Mouse (Mus musculus) ES-Bruce4 (cell line): ENCODE measurements at regions not wholly inside any gene's neighbourhood (a gene's known extent, or its start where the extent isn't known, plus 50 kb on each side); places are given as distances from the start of the nearest gene placed in this dataset.

ENCODE experiments used
- H3K27ac ChIP-seq: 2 replicates; pipeline ENCODE4 v1.5.1; 2012; ENCODE audit warnings: low read length, inconsistent platforms; ENCODE audit not compliant: insufficient read depth
- H3K27me3 ChIP-seq: 2 replicates; pipeline ENCODE4 v1.6.1; 2012; ENCODE audit warnings: mild to moderate bottlenecking, low read length, inconsistent platforms; ENCODE audit not compliant: control insufficient read depth, poor library complexity, insufficient read depth, severe bottlenecking
- H3K36me3 ChIP-seq: 2 replicates; pipeline ENCODE4 v1.6.1; 2012; ENCODE audit warnings: inconsistent platforms, mild to moderate bottlenecking, low read length, moderate library complexity; ENCODE audit not compliant: control insufficient read depth, poor library complexity, insufficient read depth, severe bottlenecking
- H3K4me1 ChIP-seq: one replicate; pipeline ENCODE4 v1.8.1; 2011; ENCODE audit warnings: low read length; ENCODE audit not compliant: control insufficient read depth, insufficient read depth
- H3K4me3 ChIP-seq: 2 replicates; pipeline ENCODE4 v1.5.1; 2011; ENCODE audit warnings: low read depth, mild to moderate bottlenecking, low read length
- H3K9ac ChIP-seq: 2 replicates; pipeline ENCODE4 v1.6.1; 2012; ENCODE audit warnings: low read depth, mild to moderate bottlenecking, inconsistent platforms; ENCODE audit not compliant: poor library complexity, severe bottlenecking
- H3K9me3 ChIP-seq: replicated peaks from 2 replicates; pipeline ENCODE4 v1.6.1; 2012; ENCODE audit warnings: mild to moderate bottlenecking, low read length, inconsistent platforms; ENCODE audit not compliant: control insufficient read depth, poor library complexity, insufficient read depth, severe bottlenecking
- CTCF ChIP-seq: IDR thresholded peaks from one replicate; pipeline ENCODE4 v1.8.1; 2011; ENCODE audit warnings: low read depth, low read length
- EP300 ChIP-seq: IDR thresholded peaks from 2 replicates; pipeline ENCODE4 v1.6.1; 2011; ENCODE audit warnings: low read depth, low read length; ENCODE audit not compliant: insufficient read depth
- POLR2A ChIP-seq: IDR thresholded peaks from one replicate; pipeline ENCODE4 v1.8.1; 2011; ENCODE audit warnings: low read length; ENCODE audit not compliant: insufficient read depth

DNA sequence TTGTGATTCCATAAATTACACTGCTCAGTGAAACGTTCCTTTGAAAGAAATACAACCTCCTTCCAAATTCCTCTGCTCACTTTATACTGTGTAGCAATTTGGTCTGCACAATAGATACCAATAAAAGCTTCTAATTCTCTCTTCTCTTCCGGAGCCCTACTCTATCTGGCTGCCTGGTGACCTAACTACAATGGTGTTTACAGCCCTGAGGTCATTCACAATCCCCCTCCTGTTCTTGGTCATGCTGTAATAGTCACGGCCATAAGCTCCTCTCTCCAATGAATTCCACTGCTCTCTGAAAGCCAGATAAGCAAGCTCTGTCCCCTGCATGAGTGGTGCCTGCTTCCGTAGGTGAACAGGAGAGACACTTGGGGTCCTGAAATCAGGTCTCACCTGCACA is 195.8 kb upstream of the Sox11 start:
- Histone ChIP-seq H3K4me3 (no peak overlapping the region), H3K9ac (no peak overlapping the region), H3K4me1 (no peaks in the 10 kb centered on the region), H3K27me3 (no peaks in the 10 kb centered on the region), H3K9me3 (no peaks in the 10 kb centered on the region), H3K36me3 (no peaks in the 10 kb centered on the region), H3K27ac (no peak overlapping the region)
- TF ChIP-seq CTCF (no peak), EP300 (no peak), POLR2A (no peak)

DNA sequence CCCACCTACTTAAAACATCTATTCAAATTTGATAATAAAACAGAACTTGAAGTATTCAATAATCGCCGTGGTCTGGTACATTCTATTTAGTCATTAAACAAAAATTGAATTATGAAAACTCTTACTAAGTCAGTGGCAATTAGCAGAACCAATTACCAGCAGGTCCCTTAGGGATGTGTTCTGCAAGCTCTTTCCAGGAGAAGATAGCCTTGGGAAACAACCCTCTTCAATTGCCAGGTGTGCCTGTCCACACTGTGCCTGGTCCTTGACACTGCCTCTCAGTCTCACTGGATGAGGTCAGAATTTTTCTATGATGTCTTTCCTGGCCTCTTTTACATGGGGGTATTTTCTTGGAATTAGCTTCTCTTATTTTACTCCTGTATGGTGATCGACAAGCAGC is 195.1 kb upstream of the Sox11 start:
- no peak overlapping the region for H3K9ac ChIP-seq
- no peak overlapping the region for H3K4me3 ChIP-seq
- H3K9me3 ChIP-seq: no peaks in the 10 kb centered on the region
- TF ChIP-seq CTCF: no peak
- TF ChIP-seq POLR2A: no peak
- no peak for TF ChIP-seq EP300
- H3K27me3 ChIP-seq: no peaks in the 10 kb centered on the region
- no peaks in the 10 kb centered on the region for H3K4me1 ChIP-seq
- H3K27ac ChIP-seq: no peak overlapping the region
- H3K36me3 ChIP-seq: no peaks in the 10 kb centered on the region

DNA sequence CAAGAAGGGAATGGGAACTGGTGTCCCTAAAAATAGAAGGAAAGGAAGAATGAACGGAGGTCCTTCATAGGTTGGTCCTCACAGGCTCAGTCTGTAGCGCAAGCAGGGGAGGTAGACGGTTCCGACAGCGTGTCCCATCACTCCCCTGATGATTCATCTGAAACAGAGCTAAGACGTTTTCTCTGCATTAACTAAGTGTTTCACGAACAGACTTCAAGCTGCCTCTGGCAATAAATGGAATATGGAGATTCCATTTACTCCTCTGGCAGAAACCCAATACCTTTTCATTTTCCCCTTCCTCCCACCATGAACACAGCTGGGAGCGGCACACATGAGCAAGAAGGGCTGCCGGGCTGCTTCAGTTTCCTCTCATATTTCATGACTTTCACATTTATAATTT is 194.6 kb upstream of the Sox11 start:
- no peak overlapping the region for H3K9ac ChIP-seq
- TF ChIP-seq POLR2A: no peak
- TF ChIP-seq EP300: no peak
- no peak for TF ChIP-seq CTCF
- no peaks in the 10 kb centered on the region for H3K36me3 ChIP-seq
- no peaks in the 10 kb centered on the region for H3K27me3 ChIP-seq
- H3K27ac ChIP-seq: no peak overlapping the region
- H3K4me1 ChIP-seq: no peaks in the 10 kb centered on the region
- H3K4me3 ChIP-seq: no peak overlapping the region
- no peaks in the 10 kb centered on the region for H3K9me3 ChIP-seq

DNA sequence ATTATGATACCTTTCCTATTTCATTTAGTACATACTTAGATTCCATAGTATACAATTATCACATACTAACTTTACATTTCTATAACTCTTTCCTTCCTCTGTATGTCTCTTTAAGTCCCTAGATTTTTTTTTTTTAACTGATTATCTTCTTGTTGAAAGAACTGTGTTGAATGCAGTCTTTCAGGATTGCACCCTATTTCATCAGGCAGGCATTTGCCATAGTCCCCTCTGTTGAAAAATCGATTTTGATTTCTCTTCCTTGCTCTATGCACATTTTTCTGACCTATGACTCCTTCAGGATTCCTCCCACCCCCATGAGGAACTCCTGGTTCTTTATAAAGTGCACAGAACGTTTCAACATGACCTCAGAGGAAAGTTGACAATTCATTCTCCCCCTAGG is 183.2 kb upstream of the Sox11 start:
- Histone ChIP-seq H3K4me1 (no peaks in the 10 kb centered on the region), H3K27me3 (no peaks in the 10 kb centered on the region), H3K4me3 (no peak overlapping the region), H3K9me3 (no peaks in the 10 kb centered on the region), H3K36me3 (no peaks in the 10 kb centered on the region), H3K27ac (no peak overlapping the region), H3K9ac (no peak overlapping the region)
- TF ChIP-seq CTCF: no peak
- TF ChIP-seq POLR2A: no peak

DNA sequence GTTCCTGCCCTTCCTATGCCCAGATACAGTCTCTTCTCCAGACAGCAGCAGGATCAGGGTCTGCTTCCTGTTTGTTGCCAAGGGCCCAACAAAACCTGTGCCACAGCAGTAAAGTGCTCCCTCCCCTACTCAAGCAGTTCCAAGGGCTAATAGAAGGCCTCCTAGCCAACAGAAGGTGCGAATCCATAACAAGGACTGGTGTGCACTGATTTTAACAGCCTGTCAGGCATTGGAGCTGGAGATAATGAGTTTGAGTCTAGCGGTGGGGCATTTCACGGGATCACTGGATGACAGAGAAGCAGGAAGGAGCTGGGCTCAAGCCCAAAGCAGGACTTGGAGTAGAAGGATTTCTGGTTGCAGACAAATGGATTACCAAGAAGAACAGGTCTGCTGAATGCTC is 170.9 kb upstream of the Sox11 start:
- TF ChIP-seq POLR2A: no peak
- no peak for TF ChIP-seq EP300
- no peak for TF ChIP-seq CTCF
- no peaks in the 10 kb centered on the region for H3K36me3 ChIP-seq

DNA sequence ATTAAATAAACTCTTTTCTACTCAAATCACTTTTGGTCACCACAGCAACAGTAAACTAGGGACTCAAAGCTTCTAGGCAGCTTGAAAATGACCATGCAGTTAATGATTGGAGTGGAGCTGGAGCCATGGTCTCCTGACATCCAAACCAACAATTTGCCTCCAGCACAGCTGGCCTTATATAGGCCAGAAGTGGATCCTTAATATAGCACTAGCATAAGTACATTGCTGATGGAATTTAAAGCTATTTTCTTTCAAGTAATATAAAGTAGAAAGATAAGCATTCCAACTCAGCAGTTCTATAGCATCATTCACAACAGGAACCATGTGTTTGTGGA is 165.8 kb upstream of the Sox11 start:
- H3K4me3 ChIP-seq: no peak overlapping the region
- H3K9ac ChIP-seq: no peak overlapping the region
- no peak overlapping the region for H3K27ac ChIP-seq
- H3K9me3 ChIP-seq: no peaks in the 10 kb centered on the region
- H3K36me3 ChIP-seq: no peaks in the 10 kb centered on the region
- H3K27me3 ChIP-seq: no peaks in the 10 kb centered on the region
- H3K4me1 ChIP-seq: no peaks in the 10 kb centered on the region
- TF ChIP-seq EP300: no peak
- no peak for TF ChIP-seq POLR2A
- no peak for TF ChIP-seq CTCF

More for the DNA sequence above, 170.9 kb upstream of the Sox11 start:
- H3K4me1 ChIP-seq: no peaks in the 10 kb centered on the region
- no peaks in the 10 kb centered on the region for H3K27me3 ChIP-seq
- H3K9ac ChIP-seq: no peak overlapping the region
- H3K9me3 ChIP-seq: no peaks in the 10 kb centered on the region
- no peak overlapping the region for H3K27ac ChIP-seq
- no peak overlapping the region for H3K4me3 ChIP-seq
